Mouse (Mus musculus) mammary gland, adult 2 months (tissue): ENCODE results near the gene Iars2. TPM values are rescaled to one million over a fixed set of nuclear protein-coding genes. Genes with fewer than 3 reads are reported as not detected.

Experiments
- polyA plus RNA-seq: library from polyadenylated mRNA; depleted of rRNA; stranded (reverse); fragments of >200 nt; gene quantifications from 2 replicates; pipeline ENCODE4 v1.2.3, GENCODE M21; 2012; ENCODE audit warnings: low replicate concordance; rRNA removed

Gene Iars2
- 37.7 and 43.7 TPM in 2 replicates for polyA plus RNA-seq

DNA sequence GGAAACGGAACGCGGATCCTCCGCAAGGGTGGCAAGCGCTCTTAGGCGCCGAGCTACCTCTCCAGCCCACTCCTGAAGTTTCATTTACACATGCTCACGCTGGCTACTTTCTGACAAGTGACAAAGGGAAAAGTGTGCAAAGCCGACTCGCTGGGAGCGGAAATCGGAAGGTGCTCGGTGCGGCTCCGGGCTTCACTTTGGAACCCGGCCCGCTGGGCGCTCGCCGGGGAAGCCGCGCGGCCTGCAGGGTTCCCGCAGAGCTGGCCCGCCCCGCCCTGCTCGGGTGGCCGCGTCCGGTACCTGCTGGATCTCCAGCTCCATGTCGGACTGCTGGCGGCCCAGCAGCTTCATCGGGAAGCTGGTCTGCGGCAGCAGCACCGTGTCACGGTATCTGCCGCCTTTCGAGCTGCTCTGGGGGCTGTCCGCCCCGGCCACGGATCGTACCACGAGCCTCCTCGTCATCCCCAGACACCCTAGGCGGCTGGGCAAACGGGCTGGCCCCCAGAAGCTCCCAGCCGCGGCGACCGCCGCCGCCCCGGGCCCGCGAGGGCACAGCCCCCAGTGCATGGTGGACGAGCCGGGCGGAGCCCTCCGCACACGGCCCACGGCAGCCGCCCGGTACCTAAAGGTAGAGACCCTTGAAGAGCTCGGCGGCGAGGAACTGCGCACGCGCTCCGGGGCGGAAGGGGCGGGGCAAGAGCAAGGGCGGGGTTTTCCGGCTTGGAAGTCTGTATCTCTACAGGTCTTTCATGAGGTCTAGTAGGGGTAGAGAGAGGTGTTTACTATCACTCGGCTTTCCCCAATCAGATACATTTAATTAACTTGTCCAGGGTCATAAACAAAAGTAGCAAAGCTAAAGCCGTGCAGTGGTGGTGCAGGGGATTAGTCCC is at the start of gene Iars2:
TSS of gene Iars2 (minus strand) at position 676 of the 890 bp plus-strand sequence.

DNA sequence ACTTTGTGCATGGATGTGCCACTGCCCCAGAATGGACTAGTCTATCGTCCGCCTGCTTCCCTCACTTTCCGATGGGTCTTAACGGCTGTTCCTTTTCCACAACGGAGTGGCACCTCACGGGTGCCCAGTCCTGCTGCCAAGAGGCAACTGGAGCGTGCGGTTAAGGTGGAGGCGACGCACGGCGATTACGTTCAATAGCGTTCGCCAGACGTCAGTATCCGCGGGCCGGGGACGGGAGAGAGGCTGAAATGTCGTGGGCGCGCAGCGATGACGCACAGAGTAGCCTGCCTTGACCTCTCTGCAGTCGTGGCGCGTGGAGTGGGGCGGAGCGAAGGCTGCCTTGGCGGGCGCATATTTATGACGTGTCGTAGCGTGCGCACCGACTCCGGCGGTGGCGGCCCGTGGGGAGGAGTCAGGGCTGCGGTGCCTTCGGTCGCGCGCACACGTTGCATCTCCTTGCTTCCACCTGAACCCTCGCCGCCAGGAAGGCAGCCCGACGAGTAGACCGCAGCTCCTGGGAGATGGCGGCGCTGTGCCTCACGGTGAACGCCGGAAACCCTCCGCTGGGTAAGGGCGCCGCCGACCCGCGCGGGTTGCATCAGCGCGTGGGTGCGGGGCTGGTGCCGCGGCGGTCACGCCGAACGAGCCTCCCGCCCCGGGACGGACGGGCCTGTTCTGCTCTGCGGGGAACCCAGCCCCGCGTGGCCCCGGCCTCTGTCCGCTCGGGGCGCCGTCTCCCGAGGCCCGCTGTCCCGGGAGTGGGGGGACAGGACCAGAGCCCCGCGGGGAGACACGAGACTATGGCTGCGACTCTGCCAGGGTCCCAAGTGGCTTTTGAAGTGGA is 33.7 kb upstream of the Iars2 start, which contains the start of gene Eprs:
TSS of gene Eprs (plus strand) at position 368 of the 844 bp plus-strand sequence.

DNA sequence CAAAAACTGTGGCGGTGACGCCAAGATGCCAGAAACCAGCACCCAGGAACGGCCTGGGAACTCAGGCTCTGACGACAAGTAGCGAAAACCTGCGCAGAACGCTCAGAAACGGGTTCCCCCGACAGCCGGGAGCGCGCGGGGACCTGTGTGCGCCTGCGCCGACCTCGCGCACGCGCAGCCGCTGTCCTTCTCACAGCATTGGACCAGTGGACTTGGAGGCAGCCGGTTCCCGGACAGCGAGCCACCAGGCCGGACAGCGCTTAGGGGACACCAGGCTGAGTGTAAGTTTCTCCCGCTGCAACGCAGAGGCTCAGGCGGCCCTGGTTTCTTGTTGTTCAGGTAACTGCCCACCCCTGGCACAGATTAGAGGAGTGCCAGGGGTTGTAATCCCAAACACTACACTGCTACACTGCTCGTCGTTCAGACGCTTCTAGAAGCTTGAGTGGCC is 2.8 kb upstream of the Iars2 start, which contains the start of gene Bpnt1:
TSS of gene Bpnt1 (plus strand) at position 167 of the 448 bp plus-strand sequence.

Other genes with a start within 250 kb of the Iars2 start
- gene Rab3gap2, start 125.3 kb downstream of the Iars2 start, polyA plus RNA-seq, result 20.9 and 22.1 TPM in 2 replicates
- 34.6 and 45.2 TPM in 2 replicates for gene Bpnt1, start 2.8 kb upstream of the Iars2 start, polyA plus RNA-seq
- 5.5 and 12.7 TPM in 2 replicates for gene Eprs, start 33.6 kb upstream of the Iars2 start, polyA plus RNA-seq
- gene Slc30a10, start 125.5 kb upstream of the Iars2 start, polyA plus RNA-seq, result 0.06 TPM in 1 of 2 replicates, not detected in the other